Mouse (Mus musculus): ENCODE results near the gene Ttll9.

Ttll9 gene

GRCm38 (mm10) chr2:153009192-153009973 is 47.1 kb downstream of the Ttll9 start:
- DNase-seq (ENCODE audit: low read depth in 2 of 2, low spot score in 2 of 2) = no peak

GRCm38 (mm10) chr2:153013724-153014515 is 51.6 kb downstream of the Ttll9 start:
- DNase-seq (ENCODE audit: low read depth in 2 of 2, low spot score in 2 of 2) = no peak

- DNase-seq (ENCODE audit: low read depth in 2 of 2, low spot score in 2 of 2) = peak; percentile 95 to 96
Measured at GRCm38 (mm10) chr2:153014758-153015593, 52.7 kb downstream of the Ttll9 start, which contains the start of gene Pdrg1. TSS of gene Pdrg1 (minus strand) at chr2:153015427.

GRCm38 (mm10) chr2:153015804-153016203 is 53.5 kb downstream of the Ttll9 start:
- no peak for DNase-seq (ENCODE audit: low read depth in 2 of 2, low spot score in 2 of 2)

GRCm38 (mm10) chr2:153016786-153017185 is 54.5 kb downstream of the Ttll9 start:
- no peak for DNase-seq (ENCODE audit: low read depth in 2 of 2, low spot score in 2 of 2)

- no peak for DNase-seq (ENCODE audit: low read depth in 2 of 2, low spot score in 2 of 2)
Measured at GRCm38 (mm10) chr2:153019355-153019754, 57.1 kb downstream of the Ttll9 start.

GRCm38 (mm10) chr2:153021163-153021562 is 58.9 kb downstream of the Ttll9 start:
- DNase-seq (ENCODE audit: low read depth in 2 of 2, low spot score in 2 of 2) = no peak

GRCm38 (mm10) chr2:153022855-153023254 is 60.6 kb downstream of the Ttll9 start:
- no peak for DNase-seq (ENCODE audit: low read depth in 2 of 2, low spot score in 2 of 2)

- DNase-seq (ENCODE audit: low read depth in 2 of 2, low spot score in 2 of 2) = no peak
Measured at GRCm38 (mm10) chr2:153026052-153026451, 63.8 kb downstream of the Ttll9 start.

GRCm38 (mm10) chr2:153027501-153027900 is 65.2 kb downstream of the Ttll9 start:
- DNase-seq (ENCODE audit: low read depth in 2 of 2, low spot score in 2 of 2) = no peak

GRCm38 (mm10) chr2:153030422-153030821 is 68.1 kb downstream of the Ttll9 start:
- no peak for DNase-seq (ENCODE audit: low read depth in 2 of 2, low spot score in 2 of 2)

- no peak for DNase-seq (ENCODE audit: low read depth in 2 of 2, low spot score in 2 of 2)
Measured at GRCm38 (mm10) chr2:153031126-153032082, 69.1 kb downstream of the Ttll9 start, which contains the start of gene Xkr7. TSS of gene Xkr7 (plus strand) at chr2:153031852.

GRCm38 (mm10) chr2:153032083-153032842 is 70.0 kb downstream of the Ttll9 start:
- DNase-seq (ENCODE audit: low read depth in 2 of 2, low spot score in 2 of 2) = peak; percentile 64 to 68

GRCm38 (mm10) chr2:153032973-153033372 is 70.7 kb downstream of the Ttll9 start:
- DNase-seq (ENCODE audit: low read depth in 2 of 2, low spot score in 2 of 2) = no peak

GRCm38 (mm10) chr2:153033545-153034230 is 71.4 kb downstream of the Ttll9 start:
- no peak for DNase-seq (ENCODE audit: low read depth in 2 of 2, low spot score in 2 of 2)

- DNase-seq (ENCODE audit: low read depth in 2 of 2, low spot score in 2 of 2) = no peak
Measured at GRCm38 (mm10) chr2:153036690-153037089, 74.4 kb downstream of the Ttll9 start.

- DNase-seq (ENCODE audit: low read depth in 2 of 2, low spot score in 2 of 2) = no peak
Measured at GRCm38 (mm10) chr2:153043886-153044285, 81.6 kb downstream of the Ttll9 start.

- peak in 1 of 2 experiments; percentile 5 for DNase-seq (ENCODE audit: low read depth in 2 of 2, low spot score in 2 of 2)
Measured at GRCm38 (mm10) chr2:153045884-153046299, 83.6 kb downstream of the Ttll9 start.
